Mouse (Mus musculus) embryonic fibroblast, embryonic 13.5 days (primary cell): ENCODE results near the gene Tulp3.

ENCODE experiments used
- CTCF ChIP-seq: IDR thresholded peaks from 2 replicates; pipeline ENCODE4 v1.5.1; 2011; ENCODE audit warnings: mild to moderate bottlenecking, control low read depth, low read length, moderate library complexity, borderline replicate concordance; ENCODE audit not compliant: insufficient read depth
- POLR2A ChIP-seq: IDR thresholded peaks from 2 replicates; pipeline ENCODE4 v1.6.1; 2011; ENCODE audit warnings: low read depth, mild to moderate bottlenecking, control low read depth, low read length, moderate library complexity

GRCm38 (mm10) chr6:128383752-128384151 is 28.1 kb upstream of the Tulp3 start:
- TF ChIP-seq POLR2A (no peak), CTCF (no peak)
